Mouse (Mus musculus): ENCODE results near the gene Cic. TPM values are rescaled to one million over a fixed set of nuclear protein-coding genes. Genes with fewer than 3 reads are reported as not detected.
"Not testable (repeated sequence)": the region's sequence is repeated elsewhere in the genome, so short reads cannot be mapped to it uniquely, and the experiment has no call there.

The Cic gene
- polyA plus RNA-seq, 1 experiment from 2014 or later, result 29.5 TPM

DNA sequence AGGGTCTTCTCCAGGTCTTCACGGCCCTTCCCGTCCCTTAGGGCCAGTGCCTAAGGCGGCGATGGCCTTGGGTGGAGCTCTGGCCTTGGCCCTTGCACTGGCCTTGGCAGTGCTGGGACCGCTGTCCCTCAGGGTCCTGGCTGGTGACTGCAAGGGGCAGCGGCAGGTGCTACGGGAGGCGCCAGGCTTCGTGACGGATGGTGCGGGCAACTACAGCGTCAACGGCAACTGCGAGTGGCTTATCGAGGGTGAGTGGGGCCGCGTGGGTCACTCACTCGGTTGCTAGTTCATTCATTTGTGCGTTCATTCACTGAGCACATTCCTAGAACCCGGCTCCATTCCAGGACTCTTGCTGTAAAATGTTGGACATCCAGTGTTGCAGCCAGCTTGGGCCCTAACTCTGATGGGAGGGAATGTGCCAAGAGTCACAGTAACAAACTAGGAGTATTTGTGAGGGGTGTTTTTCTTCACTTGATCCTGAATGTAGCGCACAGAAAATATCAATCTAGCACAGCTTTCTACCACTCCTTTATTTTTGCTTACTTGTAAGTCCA, 50.0 kb downstream of the Cic start:
- peak overlapping the region; percentile 95 for H3K4me2 ChIP-seq
- peaks cover 36% of the 10 kb centered on the region for H3K4me1 ChIP-seq
- H3K9ac ChIP-seq, result peak overlapping the region; percentile 53
- WGBS, result 8% methylated on average over 21 of the region's 21 CpGs
- peak overlapping the region; percentile 89 for H3K27ac ChIP-seq
- no peak for ATAC-seq (ENCODE audit: borderline replicate concordance, extremely low read depth, low FRiP score, low TSS enrichment)
- no peaks in the 10 kb centered on the region for H3K9me3 ChIP-seq
- H3K36me3 ChIP-seq, result no peaks in the 10 kb centered on the region
- peak overlapping the region; percentile 62 for H3K4me3 ChIP-seq
- peaks cover 34% of the 10 kb centered on the region for H3K27me3 ChIP-seq

DNA sequence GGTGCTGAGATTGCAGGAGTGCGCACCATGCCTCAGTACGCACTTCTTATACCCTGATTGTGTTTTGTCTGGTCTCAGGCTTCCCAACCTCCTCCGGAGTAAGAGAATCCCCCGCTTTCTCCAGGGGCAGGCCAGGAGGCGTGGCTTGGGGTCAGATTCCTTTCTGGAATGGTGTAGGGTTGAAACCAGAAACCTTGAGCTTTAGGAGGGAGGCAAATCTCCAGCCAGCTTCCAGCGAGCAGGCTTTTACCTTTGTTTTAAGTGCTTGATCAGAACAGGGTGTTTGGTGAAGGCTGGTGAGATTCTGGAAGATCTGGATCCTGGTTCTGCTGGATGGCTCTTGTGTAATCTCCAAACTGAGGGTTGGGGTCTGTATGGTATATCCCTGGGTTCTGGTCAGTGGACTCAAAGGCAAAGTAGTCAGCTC, 54.6 kb downstream of the Cic start:
- ATAC-seq (ENCODE audit: borderline replicate concordance, extremely low read depth, low FRiP score, low TSS enrichment), result peak; percentile 86
- Histone ChIP-seq H3K4me1 (peaks cover 21% of the 10 kb centered on the region), H3K9ac (no peak overlapping the region), H3K4me2 (peak overlapping the region; percentile 29), H3K9me3 (no peaks in the 10 kb centered on the region), H3K27me3 (no peaks in the 10 kb centered on the region), H3K36me3 (no peaks in the 10 kb centered on the region), H3K4me3 (peak overlapping the region; percentile 11; the same call in 1 of the 2 replicates), H3K27ac (peak overlapping the region; percentile 86)
- WGBS, result 6% methylated on average over 6 of the region's 6 CpGs

DNA sequence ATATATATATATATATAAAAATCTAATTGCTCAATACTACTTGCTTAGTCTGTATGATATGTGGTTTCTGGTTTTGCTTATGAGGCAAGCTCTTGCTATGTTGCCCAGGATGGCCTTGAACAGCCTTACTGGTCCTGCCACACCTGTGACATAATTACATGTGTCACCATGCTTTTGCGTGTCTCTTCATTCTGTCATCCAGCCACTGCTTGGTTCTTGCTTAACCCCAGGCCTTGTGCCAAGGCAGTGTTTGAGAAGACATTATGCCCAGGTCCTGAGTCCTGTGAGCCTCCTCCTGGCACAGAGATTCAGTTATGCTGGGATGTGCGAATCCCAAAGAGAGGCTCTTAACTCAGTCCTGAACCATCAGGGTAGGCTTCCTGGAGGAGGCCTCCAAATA, 55.7 kb downstream of the Cic start:
- Histone ChIP-seq H3K4me3 (no peak overlapping the region), H3K27ac (no peak overlapping the region), H3K9ac (no peak overlapping the region), H3K4me1 (peaks cover 14% of the 10 kb centered on the region), H3K27me3 (no peaks in the 10 kb centered on the region), H3K9me3 (no peaks in the 10 kb centered on the region), H3K36me3 (no peaks in the 10 kb centered on the region), H3K4me2 (no peak overlapping the region)
- 85% methylated on average over 2 of the region's 2 CpGs for WGBS
- no peak for ATAC-seq (ENCODE audit: borderline replicate concordance, extremely low read depth, low FRiP score, low TSS enrichment)

DNA sequence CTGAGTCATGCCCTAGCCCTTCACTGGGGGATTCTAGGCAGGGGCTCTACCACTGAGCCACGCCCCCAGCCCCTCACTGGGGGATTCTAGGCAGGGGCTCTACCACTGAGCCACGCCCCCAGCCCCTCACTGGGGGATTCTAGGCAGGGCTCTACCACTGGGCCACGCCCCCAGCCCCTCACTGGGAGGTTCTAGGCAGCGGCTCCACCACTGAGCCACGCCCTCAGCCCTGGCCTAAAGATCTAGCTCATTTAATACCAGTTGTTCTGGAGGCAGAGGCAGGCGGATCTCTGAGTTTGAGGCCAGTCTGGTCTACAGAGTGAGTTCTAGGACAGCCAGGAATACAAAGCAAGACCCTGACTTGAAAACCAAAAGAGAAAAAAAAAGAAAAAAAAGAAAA, 57.9 kb downstream of the Cic start:
- WGBS, result 83% methylated on average over 6 of the region's 6 CpGs
- H3K4me2 ChIP-seq; H3K9me3 ChIP-seq; ATAC-seq (ENCODE audit: borderline replicate concordance, extremely low read depth, low FRiP score, low TSS enrichment); H3K27ac ChIP-seq; H3K9ac ChIP-seq; H3K36me3 ChIP-seq; H3K27me3 ChIP-seq; H3K4me3 ChIP-seq: not testable (repeated sequence)
- H3K4me1 ChIP-seq, result peaks cover 14% of the 10 kb centered on the region

DNA sequence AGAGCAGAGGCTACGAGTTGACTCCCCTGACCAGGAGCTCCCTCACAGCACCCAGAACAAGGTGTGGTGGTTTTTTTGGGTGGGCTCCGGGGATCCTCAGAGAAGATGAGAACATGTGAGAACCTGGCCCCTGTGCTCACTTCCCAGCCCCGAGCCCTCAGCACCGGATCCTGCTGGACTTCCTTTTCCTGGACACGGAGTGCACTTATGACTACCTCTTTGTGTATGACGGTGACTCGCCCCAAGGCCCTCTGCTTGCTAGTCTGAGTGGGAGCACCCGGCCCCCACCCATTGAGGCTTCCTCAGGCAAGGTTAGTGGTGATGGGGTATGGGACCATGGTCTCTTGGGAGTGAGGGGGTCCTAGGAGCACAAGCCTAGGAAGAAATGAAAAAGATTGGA, 58.7 kb downstream of the Cic start:
- Histone ChIP-seq H3K36me3 (peaks cover 15% of the 10 kb centered on the region; the same call in 1 of the 2 replicates), H3K27ac (no peak overlapping the region), H3K4me2 (no peak overlapping the region), H3K9ac (no peak overlapping the region), H3K4me1 (peaks cover 13% of the 10 kb centered on the region), H3K4me3 (no peak overlapping the region), H3K27me3 (no peaks in the 10 kb centered on the region), H3K9me3 (no peaks in the 10 kb centered on the region)
- WGBS, result 68% methylated on average over 8 of the region's 8 CpGs
- no peak for ATAC-seq (ENCODE audit: borderline replicate concordance, extremely low read depth, low FRiP score, low TSS enrichment)

DNA sequence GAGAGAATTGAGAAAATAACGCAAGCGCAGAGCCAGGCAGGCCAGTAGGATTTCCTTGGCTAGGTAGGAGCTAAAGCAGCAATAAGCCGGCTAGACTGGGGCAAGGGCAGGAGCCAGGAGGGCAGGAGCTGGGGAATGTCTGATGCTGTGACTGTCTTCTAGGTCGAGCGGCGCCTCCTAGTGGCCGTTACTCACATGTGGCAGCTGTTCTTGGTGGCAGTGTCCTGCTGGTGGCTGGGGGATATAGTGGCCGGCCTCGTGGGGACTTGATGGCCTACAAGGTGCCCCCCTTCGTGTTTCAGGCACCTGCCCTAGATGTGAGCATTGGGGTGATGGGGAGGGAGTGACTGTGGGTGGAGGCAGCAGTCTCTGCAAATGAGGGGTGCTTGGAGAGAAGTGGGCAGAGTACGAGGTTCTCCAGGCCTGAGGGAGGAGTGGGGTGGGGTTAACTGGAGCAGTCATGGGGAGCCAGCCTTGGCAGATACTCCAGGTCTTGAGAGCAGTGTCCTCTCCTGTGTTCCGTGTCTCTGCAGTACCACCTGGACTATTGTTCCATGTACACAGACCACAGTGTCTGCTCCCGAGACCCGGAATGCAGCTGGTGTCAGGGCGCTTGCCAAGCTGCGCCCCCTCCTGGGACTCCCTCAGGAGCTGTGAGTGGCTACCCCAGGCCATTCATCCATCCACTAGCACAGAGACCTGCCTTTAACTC, 66.2 kb downstream of the Cic start:
- WGBS, result 43% methylated on average over 16 of the region's 16 CpGs
- Histone ChIP-seq H3K4me1 (no peaks in the 10 kb centered on the region), H3K4me2 (no peak overlapping the region), H3K9ac (no peak overlapping the region), H3K27me3 (no peaks in the 10 kb centered on the region), H3K4me3 (no peak overlapping the region), H3K27ac (no peak overlapping the region), H3K9me3 (no peaks in the 10 kb centered on the region), H3K36me3 (peaks cover 30% of the 10 kb centered on the region)
- peak; percentile 39 for ATAC-seq (ENCODE audit: borderline replicate concordance, extremely low read depth, low FRiP score, low TSS enrichment)

DNA sequence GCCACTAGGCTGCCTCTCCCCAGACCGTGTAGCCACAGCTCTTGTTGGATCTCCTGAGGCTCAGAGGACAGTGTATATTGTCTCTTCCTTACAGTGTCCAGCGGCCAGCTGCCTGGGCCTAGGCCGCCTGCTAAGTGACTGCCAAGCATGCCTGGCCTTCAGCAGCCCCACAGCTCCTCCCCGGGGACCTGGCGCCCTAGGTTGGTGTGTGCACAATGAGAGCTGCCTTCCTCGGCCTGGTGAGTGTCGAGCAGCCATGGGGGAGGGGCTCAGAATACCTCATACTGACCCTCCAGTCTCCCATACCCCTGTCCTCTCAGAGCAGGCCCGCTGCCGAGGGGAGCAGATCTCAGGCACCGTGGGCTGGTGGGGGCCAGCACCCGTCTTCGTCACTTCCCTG, 67.0 kb downstream of the Cic start:
- H3K4me3 ChIP-seq, result no peak overlapping the region
- H3K9ac ChIP-seq, result no peak overlapping the region
- H3K9me3 ChIP-seq, result no peaks in the 10 kb centered on the region
- H3K36me3 ChIP-seq, result peaks cover 30% of the 10 kb centered on the region
- no peaks in the 10 kb centered on the region for H3K4me1 ChIP-seq
- H3K27ac ChIP-seq, result no peak overlapping the region
- no peaks in the 10 kb centered on the region for H3K27me3 ChIP-seq
- H3K4me2 ChIP-seq, result no peak overlapping the region
- WGBS, result 79% methylated on average over 12 of the region's 12 CpGs
- ATAC-seq (ENCODE audit: borderline replicate concordance, extremely low read depth, low FRiP score, low TSS enrichment), result no peak; the same call in 1 of the 2 replicates

DNA sequence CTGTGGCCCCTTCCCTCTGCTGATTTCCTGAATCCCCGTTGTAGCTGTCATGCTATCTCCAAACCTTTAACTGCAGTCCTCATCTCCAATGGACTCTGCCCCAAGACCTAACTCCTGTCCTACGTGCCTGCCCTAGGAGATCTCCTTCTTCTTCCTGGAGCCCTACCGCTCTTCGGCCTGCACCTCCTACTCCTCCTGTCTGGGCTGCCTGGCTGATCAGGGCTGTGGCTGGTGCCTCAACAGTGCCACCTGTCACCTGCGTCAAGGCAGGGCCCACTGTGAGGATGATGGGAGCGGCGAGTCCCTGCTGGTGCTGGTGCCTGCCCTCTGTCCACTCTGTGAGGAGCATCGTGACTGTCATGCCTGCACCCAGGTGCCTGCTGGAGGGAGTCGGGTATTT, 71.8 kb downstream of the Cic start:
- H3K4me3 ChIP-seq, result no peak overlapping the region
- H3K4me2 ChIP-seq, result no peak overlapping the region
- peaks cover 17% of the 10 kb centered on the region for H3K36me3 ChIP-seq
- no peak for ATAC-seq (ENCODE audit: borderline replicate concordance, extremely low read depth, low FRiP score, low TSS enrichment)
- H3K9me3 ChIP-seq, result no peaks in the 10 kb centered on the region
- WGBS, result 85% methylated on average over 9 of the region's 9 CpGs
- no peaks in the 10 kb centered on the region for H3K27me3 ChIP-seq
- no peak overlapping the region for H3K27ac ChIP-seq
- no peaks in the 10 kb centered on the region for H3K4me1 ChIP-seq
- H3K9ac ChIP-seq, result no peak overlapping the region

GRCm38 (mm10) chr7:25341000-25341784, 73.7 kb downstream of the Cic start:
- no peak overlapping the region for H3K4me3 ChIP-seq
- no peak overlapping the region for H3K9ac ChIP-seq
- H3K4me2 ChIP-seq, result no peak overlapping the region
- 78% methylated on average over 20 of the region's 20 CpGs for WGBS
- no peak overlapping the region for H3K27ac ChIP-seq
- peaks cover 11% of the 10 kb centered on the region; the same call in 1 of the 2 replicates for H3K36me3 ChIP-seq
- no peaks in the 10 kb centered on the region for H3K9me3 ChIP-seq
- no peaks in the 10 kb centered on the region for H3K4me1 ChIP-seq
- no peaks in the 10 kb centered on the region for H3K27me3 ChIP-seq
- ATAC-seq (ENCODE audit: borderline replicate concordance, extremely low read depth, low FRiP score, low TSS enrichment), result no peak

Small RNA genes lying within 50 kb of the gene (microRNA-seq; reads per million reads assigned to microRNA genes)
- gene Mir7048, result not detected

Other genes starting within 250 kb of the Cic start
- 3.8 and 4.2 TPM in 2 replicates for gene Grik5, start 195.4 kb upstream of the Cic start, polyA plus RNA-seq (2015; fragmentation: Nextera tagmentation; extraction: Ambion mirVana)
- 29.8 and 30.4 TPM in 2 replicates for gene Zfp574, start 195.1 kb upstream of the Cic start, polyA plus RNA-seq (2015; fragmentation: Nextera tagmentation; extraction: Ambion mirVana)
- gene Pou2f2, start 88.0 kb upstream of the Cic start, polyA plus RNA-seq (2015; fragmentation: Nextera tagmentation; extraction: Ambion mirVana), result 0.31 and 0.55 TPM in 2 replicates
- gene Dedd2, start 47.1 kb upstream of the Cic start, polyA plus RNA-seq (2015; fragmentation: Nextera tagmentation; extraction: Ambion mirVana), result 9.6 and 11.2 TPM in 2 replicates
- 3.0 and 3.6 TPM in 2 replicates for gene Zfp526, start 46.3 kb upstream of the Cic start, polyA plus RNA-seq (2015; fragmentation: Nextera tagmentation; extraction: Ambion mirVana)
- 9.8 and 10.7 TPM in 2 replicates for gene Gsk3a, start 29.9 kb upstream of the Cic start, polyA plus RNA-seq (2015; fragmentation: Nextera tagmentation; extraction: Ambion mirVana)
- gene Erf, start 16.9 kb upstream of the Cic start, polyA plus RNA-seq (2015; fragmentation: Nextera tagmentation; extraction: Ambion mirVana), result 18.8 and 20.3 TPM in 2 replicates
- 174 and 183 TPM in 2 replicates for gene Pafah1b3, start 30.3 kb downstream of the Cic start, polyA plus RNA-seq (2015; fragmentation: Nextera tagmentation; extraction: Ambion mirVana)
- 0.27 and 0.38 TPM in 2 replicates for gene Prr19, start 33.7 kb downstream of the Cic start, polyA plus RNA-seq (2015; fragmentation: Nextera tagmentation; extraction: Ambion mirVana)
- gene Tmem145, start 38.4 kb downstream of the Cic start, polyA plus RNA-seq (2015; fragmentation: Nextera tagmentation; extraction: Ambion mirVana), result 0.22 and 0.25 TPM in 2 replicates
- 12.7 and 13.5 TPM in 2 replicates for gene Megf8, start 49.5 kb downstream of the Cic start, polyA plus RNA-seq (2015; fragmentation: Nextera tagmentation; extraction: Ambion mirVana)
- gene Cnfn, start 102.0 kb downstream of the Cic start, polyA plus RNA-seq (2015; fragmentation: Nextera tagmentation; extraction: Ambion mirVana), result 0.52 and 0.57 TPM in 2 replicates
- 9.3 and 9.4 TPM in 2 replicates for gene Lipe, start 131.0 kb downstream of the Cic start, polyA plus RNA-seq (2015; fragmentation: Nextera tagmentation; extraction: Ambion mirVana)
- 0.21 and 0.34 TPM in 2 replicates for gene Cxcl17, start 145.2 kb downstream of the Cic start, polyA plus RNA-seq (2015; fragmentation: Nextera tagmentation; extraction: Ambion mirVana)
- gene Ceacam1, start 209.9 kb downstream of the Cic start, polyA plus RNA-seq (2015; fragmentation: Nextera tagmentation; extraction: Ambion mirVana), result 5.3 and 5.8 TPM in 2 replicates

Data from lung, embryonic 15.5 days (tissue).